Mouse (Mus musculus): ENCODE results near the gene T. TPM values are rescaled to one million over a fixed set of nuclear protein-coding genes. Genes with fewer than 3 reads are reported as not detected.

T gene
- polyA plus RNA-seq, 1 experiment from 2014 or later = 0.17 TPM

- DNase-seq (ENCODE audit: low spot score) (peak; percentile 29), ATAC-seq (replicated peaks; ENCODE audit: low FRiP score, low read depth) (no peak)
- no peaks in the 10 kb centered on the region for H3K9me3 ChIP-seq (replicated peaks; ENCODE audit: low read length)
- H3K4me1 ChIP-seq (replicated peaks; ENCODE audit: insufficient read depth, low read length) = peaks cover 5% of the 10 kb centered on the region; the same call in 1 of the 2 replicates
- no peak overlapping the region for H3K27ac ChIP-seq
- no peaks in the 10 kb centered on the region for H3K36me3 ChIP-seq (ENCODE audit: insufficient read depth, low read length)
- no peak overlapping the region for H3K9ac ChIP-seq (ENCODE audit: low read depth, low read length)
- TF ChIP-seq CTCF (IDR thresholded peaks at IDR 0.05; ENCODE audit: low read depth) = no peak
- no peak overlapping the region for H3K4me2 ChIP-seq (ENCODE audit: low read length)
- no peaks in the 10 kb centered on the region for H3K27me3 ChIP-seq (ENCODE audit: insufficient read depth, low read length)
- H3K4me3 ChIP-seq (replicated peaks; ENCODE audit: low read depth, low read length) = no peak overlapping the region
- WGBS = 35% methylated on average over 3 of the region's 3 CpGs
Measured at GRCm38 (mm10) chr17:8484246-8484645, 50.0 kb downstream of the T start.

DNA sequence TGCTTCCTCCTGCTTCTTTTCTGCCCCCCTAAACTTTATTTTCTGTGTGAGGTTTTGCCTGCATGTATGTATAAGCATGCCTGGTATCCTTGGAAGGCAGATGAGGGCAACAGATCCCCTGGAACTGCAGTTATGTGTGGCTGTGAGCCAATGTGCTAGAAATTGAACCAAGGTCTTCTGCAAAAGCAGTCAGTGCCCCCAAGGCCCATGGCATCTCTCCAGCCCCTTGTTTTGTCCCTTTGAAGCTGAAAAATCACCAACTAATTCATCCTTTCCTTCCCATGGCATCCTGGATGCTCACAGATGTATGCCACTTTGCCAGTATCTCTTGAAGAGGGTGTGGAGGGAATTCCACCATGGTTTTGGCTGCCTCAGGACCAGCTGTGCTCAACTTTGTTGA is 50.9 kb downstream of the T start:
- TF ChIP-seq CTCF (IDR thresholded peaks at IDR 0.05; ENCODE audit: low read depth) = no peak
- no peaks in the 10 kb centered on the region for H3K27me3 ChIP-seq (ENCODE audit: insufficient read depth, low read length)
- H3K4me3 ChIP-seq (replicated peaks; ENCODE audit: low read depth, low read length) = no peak overlapping the region
- ATAC-seq (replicated peaks; ENCODE audit: low FRiP score, low read depth) = no peak
- H3K36me3 ChIP-seq (ENCODE audit: insufficient read depth, low read length) = no peaks in the 10 kb centered on the region
- no peak for DNase-seq (ENCODE audit: low spot score)
- H3K9me3 ChIP-seq (replicated peaks; ENCODE audit: low read length) = no peaks in the 10 kb centered on the region
- H3K4me2 ChIP-seq (ENCODE audit: low read length) = no peak overlapping the region
- no peak overlapping the region for H3K27ac ChIP-seq
- peaks cover 5% of the 10 kb centered on the region; the same call in 1 of the 2 replicates for H3K4me1 ChIP-seq (replicated peaks; ENCODE audit: insufficient read depth, low read length)
- no peak overlapping the region for H3K9ac ChIP-seq (ENCODE audit: low read depth, low read length)

DNA sequence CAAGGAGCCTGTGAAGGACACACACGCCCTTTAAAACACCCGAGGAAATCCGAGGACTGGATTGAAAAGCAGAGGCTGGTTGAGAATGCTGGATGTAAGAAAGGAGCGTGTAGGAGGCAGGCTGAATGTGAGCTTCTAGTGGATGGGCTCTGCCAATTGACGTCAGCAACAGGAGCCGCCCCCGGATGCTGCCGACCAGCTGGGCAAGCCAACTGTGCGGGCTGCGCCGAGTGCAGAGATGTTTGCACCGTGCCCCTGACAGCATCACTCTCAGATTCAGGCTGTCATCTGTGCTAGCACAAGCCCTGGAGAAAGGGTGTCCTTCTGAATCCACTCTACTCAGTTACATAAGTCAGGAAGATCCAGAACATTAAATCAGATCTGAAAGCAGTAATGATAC is 53.6 kb downstream of the T start:
- peak overlapping the region; percentile 14 for H3K4me2 ChIP-seq (ENCODE audit: low read length)
- ATAC-seq (replicated peaks; ENCODE audit: low FRiP score, low read depth) (peak; percentile 21; the same call in 1 of the 2 replicates), DNase-seq (ENCODE audit: low spot score) (peak; percentile 81)
- peaks cover 5% of the 10 kb centered on the region; the same call in 1 of the 2 replicates for H3K4me1 ChIP-seq (replicated peaks; ENCODE audit: insufficient read depth, low read length)
- H3K36me3 ChIP-seq (ENCODE audit: insufficient read depth, low read length) = no peaks in the 10 kb centered on the region
- no peaks in the 10 kb centered on the region for H3K9me3 ChIP-seq (replicated peaks; ENCODE audit: low read length)
- no peak overlapping the region for H3K9ac ChIP-seq (ENCODE audit: low read depth, low read length)
- H3K27ac ChIP-seq = no peak overlapping the region
- H3K4me3 ChIP-seq (replicated peaks; ENCODE audit: low read depth, low read length) = no peak overlapping the region
- no peaks in the 10 kb centered on the region for H3K27me3 ChIP-seq (ENCODE audit: insufficient read depth, low read length)
- WGBS = 19% methylated on average over 12 of the region's 12 CpGs
- no peak for TF ChIP-seq CTCF (IDR thresholded peaks at IDR 0.05; ENCODE audit: low read depth)

DNA sequence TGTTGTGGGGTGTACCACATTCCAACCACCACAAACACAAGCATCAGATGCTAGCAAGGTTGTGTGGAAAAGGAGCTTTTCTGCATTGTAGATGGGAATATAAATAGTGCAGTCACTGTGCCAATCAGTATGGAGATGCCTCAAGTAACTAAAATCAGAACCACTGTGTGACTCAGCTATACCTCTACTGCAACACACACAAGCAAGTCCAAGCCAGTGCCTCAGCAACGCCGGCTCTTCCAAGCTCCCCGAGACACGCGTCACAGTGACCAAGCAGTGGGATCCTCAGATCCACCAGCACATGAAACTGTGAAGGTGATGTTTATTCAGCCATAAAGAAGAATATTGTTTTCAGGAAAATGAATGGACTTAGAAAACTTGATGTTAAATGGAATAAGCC is 56.7 kb downstream of the T start:
- DNase-seq (ENCODE audit: low spot score) = no peak
- no peak overlapping the region for H3K4me2 ChIP-seq (ENCODE audit: low read length)
- H3K27ac ChIP-seq = no peak overlapping the region
- no peaks in the 10 kb centered on the region for H3K36me3 ChIP-seq (ENCODE audit: insufficient read depth, low read length)
- H3K9ac ChIP-seq (ENCODE audit: low read depth, low read length) = no peak overlapping the region
- H3K27me3 ChIP-seq (ENCODE audit: insufficient read depth, low read length) = no peaks in the 10 kb centered on the region
- no peak for TF ChIP-seq CTCF (IDR thresholded peaks at IDR 0.05; ENCODE audit: low read depth)
- ATAC-seq (replicated peaks; ENCODE audit: low FRiP score, low read depth) = no peak
- H3K9me3 ChIP-seq (replicated peaks; ENCODE audit: low read length) = no peaks in the 10 kb centered on the region
- WGBS = 87% methylated on average over 5 of the region's 5 CpGs
- H3K4me3 ChIP-seq (replicated peaks; ENCODE audit: low read depth, low read length) = no peak overlapping the region
- peaks cover 5% of the 10 kb centered on the region; the same call in 1 of the 2 replicates for H3K4me1 ChIP-seq (replicated peaks; ENCODE audit: insufficient read depth, low read length)

Other genes with a start within 250 kb of the T start
- gene Ccr6, start 198.4 kb upstream of the T start, polyA plus RNA-seq (2015; fragmentation: Nextera tagmentation; extraction: Ambion mirVana) = not detected in 2 replicates
- gene Mpc1, start 151.5 kb upstream of the T start, polyA plus RNA-seq (2015; fragmentation: Nextera tagmentation; extraction: Ambion mirVana) = 444 and 498 TPM in 2 replicates
- gene Sft2d1, start 123.3 kb upstream of the T start, polyA plus RNA-seq (2015; fragmentation: Nextera tagmentation; extraction: Ambion mirVana) = 93.3 and 102 TPM in 2 replicates
- gene Prr18, start 97.0 kb upstream of the T start, polyA plus RNA-seq (2015; fragmentation: Nextera tagmentation; extraction: Ambion mirVana) = 0.20 and 0.28 TPM in 2 replicates
- 0.46 and 0.50 TPM in 2 replicates for gene T2, start 78.4 kb upstream of the T start, polyA plus RNA-seq (2015; fragmentation: Nextera tagmentation; extraction: Ambion mirVana)
- 1.3 and 2.0 TPM in 2 replicates for gene Pde10a, start 90.9 kb downstream of the T start, polyA plus RNA-seq (2015; fragmentation: Nextera tagmentation; extraction: Ambion mirVana)
- 0.13 TPM in 1 of 2 replicates, not detected in the other for gene Gm17087, start 132.5 kb downstream of the T start, polyA plus RNA-seq (2015; fragmentation: Nextera tagmentation; extraction: Ambion mirVana)

Measured in kidney, postnatal 0 days (tissue).